Mouse (Mus musculus) cerebellum, adult 8-10 months (tissue): ENCODE measurements around the gene Tesk1.

Source experiments
- DNase-seq: peaks from one replicate; pipeline ENCODE4 v3.0.0; 2022

Tesk1 gene

GRCm38 (mm10) chr4:43441639-43442038 is at the start of gene Tesk1:
Gene Tesk1 (plus strand): TSS chr4:43441939.
- no peak for DNase-seq

- DNase-seq = peak; percentile 56
Observed at GRCm38 (mm10) chr4:43394345-43394891, 47.3 kb upstream of the Tesk1 start.

GRCm38 (mm10) chr4:43395147-43395546 is 46.6 kb upstream of the Tesk1 start:
- no peak for DNase-seq

- no peak for DNase-seq
Observed at GRCm38 (mm10) chr4:43395836-43396235, 45.9 kb upstream of the Tesk1 start.

- DNase-seq = no peak
Observed at GRCm38 (mm10) chr4:43396381-43396780, 45.4 kb upstream of the Tesk1 start.

GRCm38 (mm10) chr4:43398014-43398413 is 43.7 kb upstream of the Tesk1 start:
- DNase-seq = no peak

- no peak for DNase-seq
Observed at GRCm38 (mm10) chr4:43398829-43399331, 42.9 kb upstream of the Tesk1 start.

GRCm38 (mm10) chr4:43399391-43400131 is 42.2 kb upstream of the Tesk1 start:
- no peak for DNase-seq

- DNase-seq = no peak
Observed at GRCm38 (mm10) chr4:43400976-43401375, 40.8 kb upstream of the Tesk1 start.

GRCm38 (mm10) chr4:43401486-43401885 is 40.3 kb upstream of the Tesk1 start:
- DNase-seq = no peak

- DNase-seq = no peak
Observed at GRCm38 (mm10) chr4:43402212-43402611, 39.5 kb upstream of the Tesk1 start.

- DNase-seq = no peak
Observed at GRCm38 (mm10) chr4:43404697-43405096, 37.0 kb upstream of the Tesk1 start.

- peak; percentile 44 for DNase-seq
Observed at GRCm38 (mm10) chr4:43406162-43406971, 35.4 kb upstream of the Tesk1 start.

- no peak for DNase-seq
Observed at GRCm38 (mm10) chr4:43407071-43407920, 34.4 kb upstream of the Tesk1 start.

GRCm38 (mm10) chr4:43414761-43415160 is 27.0 kb upstream of the Tesk1 start:
- DNase-seq = no peak

GRCm38 (mm10) chr4:43415221-43416070 is 26.3 kb upstream of the Tesk1 start:
- DNase-seq = no peak

GRCm38 (mm10) chr4:43416071-43416490 is 25.7 kb upstream of the Tesk1 start:
- DNase-seq = no peak

- DNase-seq = no peak
Observed at GRCm38 (mm10) chr4:43417269-43418062, 24.3 kb upstream of the Tesk1 start.

GRCm38 (mm10) chr4:43418450-43418849 is 23.3 kb upstream of the Tesk1 start:
- DNase-seq = no peak

- DNase-seq = no peak
Observed at GRCm38 (mm10) chr4:43418973-43419656, 22.6 kb upstream of the Tesk1 start.
